Mouse (Mus musculus): ENCODE results near the gene Ccdc33. TPM values are rescaled to one million over a fixed set of nuclear protein-coding genes. Genes with fewer than 3 reads are reported as not detected.

Ccdc33 gene
- total RNA-seq, 1 experiment, result 0.13 TPM

GRCm38 (mm10) chr9:57999676-58000075, 118.9 kb downstream of the Ccdc33 start:
- no peaks in the 10 kb centered on the region for H3K9me3 ChIP-seq (ENCODE audit: control insufficient read depth, insufficient read depth, low read depth, low read length)
- H3K27ac ChIP-seq (ENCODE audit: insufficient read depth, low read depth, low read length, poor library complexity, severe bottlenecking), result no peak overlapping the region
- H3K4me3 ChIP-seq (ENCODE audit: insufficient read depth in 1 of 2, low read depth in 1 of 2, low read length in 2 of 2, poor library complexity in 1 of 2, severe bottlenecking in 1 of 2), result no peak overlapping the region
- H3K36me3 ChIP-seq (ENCODE audit: control insufficient read depth, insufficient read depth, low read length, poor library complexity, severe bottlenecking), result no peaks in the 10 kb centered on the region
- TF ChIP-seq MAFK (IDR thresholded peaks at IDR 0.05; ENCODE audit: insufficient read depth, low read depth, low read length), result no peak
- no peak for TF ChIP-seq HCFC1 (IDR thresholded peaks at IDR 0.05; ENCODE audit: borderline replicate concordance, insufficient read depth, low read length)
- no peak for TF ChIP-seq ZNF384 (IDR thresholded peaks at IDR 0.05; ENCODE audit: low read depth, low read length)
- TF ChIP-seq CHD2 (IDR thresholded peaks at IDR 0.05; ENCODE audit: low read depth, low read length), result no peak
- TF ChIP-seq ZC3H11A (IDR thresholded peaks at IDR 0.05; ENCODE audit: borderline replicate concordance, low read depth, low read length), result no peak
- no peak for DNase-seq (ENCODE audit: low read depth, low spot score)
- no peak overlapping the region for H3K9ac ChIP-seq (ENCODE audit: insufficient read depth, low read depth, low read length, poor library complexity, severe bottlenecking)
- peaks cover 0 to 9% of the 10 kb centered on the region in 2 experiments; a peak in 1 of 4 replicates for H3K4me1 ChIP-seq (ENCODE audit: control insufficient read depth in 2 of 2, insufficient read depth in 2 of 2, low read length in 2 of 2, poor library complexity in 1 of 2)
- in situ Hi-C loops (cut with MboI; ENCODE audit: low sequenced_read_pairs in 2 of 2, unreplicated experiment in 2 of 2), result loop anchor here in 1 of 2 experiments (5.0 to 10.0 kb wide), 2 partner anchors 62 to 135 kb away; no protein-coding TSS in a partner anchor

- peak overlapping the region in 1 of 2 experiments; percentile 67; a peak in 1 of 4 replicates for H3K4me3 ChIP-seq (ENCODE audit: insufficient read depth in 1 of 2, low read depth in 1 of 2, low read length in 2 of 2, poor library complexity in 1 of 2, severe bottlenecking in 1 of 2)
- no peak for DNase-seq (ENCODE audit: low read depth, low spot score)
- in situ Hi-C loops (cut with MboI; ENCODE audit: low sequenced_read_pairs in 2 of 2, unreplicated experiment in 2 of 2), result loop anchor here in 1 of 2 experiments (5.0 to 10.0 kb wide), 2 partner anchors 61 to 134 kb away; no protein-coding TSS in a partner anchor
These were observed 119.9 kb downstream of the Ccdc33 start for GRCm38 (mm10) chr9:57998685-57999084.

GRCm38 (mm10) chr9:57998032-57998659, 120.5 kb downstream of the Ccdc33 start:
- H3K36me3 ChIP-seq (ENCODE audit: control insufficient read depth, insufficient read depth, low read length, poor library complexity, severe bottlenecking), result no peaks in the 10 kb centered on the region
- no peak overlapping the region for H3K27ac ChIP-seq (ENCODE audit: insufficient read depth, low read depth, low read length, poor library complexity, severe bottlenecking)
- peaks cover 0 to 9% of the 10 kb centered on the region in 2 experiments; a peak in 1 of 4 replicates for H3K4me1 ChIP-seq (ENCODE audit: control insufficient read depth in 2 of 2, insufficient read depth in 2 of 2, low read length in 2 of 2, poor library complexity in 1 of 2)
- in situ Hi-C loops (cut with MboI; ENCODE audit: low sequenced_read_pairs in 2 of 2, unreplicated experiment in 2 of 2), result loop anchor here in 1 of 2 experiments (5.0 to 10.0 kb wide), 2 partner anchors 61 to 133 kb away; no protein-coding TSS in a partner anchor
- no peaks in the 10 kb centered on the region for H3K9me3 ChIP-seq (ENCODE audit: control insufficient read depth, insufficient read depth, low read depth, low read length)
- DNase-seq (ENCODE audit: low read depth, low spot score), result peak; percentile 83
- H3K9ac ChIP-seq (ENCODE audit: insufficient read depth, low read depth, low read length, poor library complexity, severe bottlenecking), result peak overlapping the region; percentile 42; the same call in 1 of the 2 replicates
- peak overlapping the region; percentile 54 to 67 for H3K4me3 ChIP-seq (ENCODE audit: insufficient read depth in 1 of 2, low read depth in 1 of 2, low read length in 2 of 2, poor library complexity in 1 of 2, severe bottlenecking in 1 of 2)
- TF ChIP-seq ZNF384 (IDR thresholded peaks at IDR 0.05; ENCODE audit: low read depth, low read length), result peak; percentile 83
- TF ChIP-seq HCFC1 (IDR thresholded peaks at IDR 0.05; ENCODE audit: borderline replicate concordance, insufficient read depth, low read length), result no peak
- TF ChIP-seq MAFK (IDR thresholded peaks at IDR 0.05; ENCODE audit: insufficient read depth, low read depth, low read length), result 0 out of 2 replicates have a peak, but pooled peaks have one; percentile 15
- TF ChIP-seq CHD2 (IDR thresholded peaks at IDR 0.05; ENCODE audit: low read depth, low read length), result no peak
- peak; percentile 92 for TF ChIP-seq ZC3H11A (IDR thresholded peaks at IDR 0.05; ENCODE audit: borderline replicate concordance, low read depth, low read length)

More at GRCm38 (mm10) chr9:57998685-57999084, 119.9 kb downstream of the Ccdc33 start:
- Histone ChIP-seq H3K4me1 (ENCODE audit: control insufficient read depth in 2 of 2, insufficient read depth in 2 of 2, low read length in 2 of 2, poor library complexity in 1 of 2) (peaks cover 0 to 9% of the 10 kb centered on the region in 2 experiments; a peak in 1 of 4 replicates), H3K36me3 (ENCODE audit: control insufficient read depth, insufficient read depth, low read length, poor library complexity, severe bottlenecking) (no peaks in the 10 kb centered on the region), H3K9me3 (ENCODE audit: control insufficient read depth, insufficient read depth, low read depth, low read length) (no peaks in the 10 kb centered on the region), H3K9ac (ENCODE audit: insufficient read depth, low read depth, low read length, poor library complexity, severe bottlenecking) (no peak overlapping the region), H3K27ac (ENCODE audit: insufficient read depth, low read depth, low read length, poor library complexity, severe bottlenecking) (no peak overlapping the region)
- TF ChIP-seq ZNF384 (IDR thresholded peaks at IDR 0.05; ENCODE audit: low read depth, low read length), result no peak
- no peak for TF ChIP-seq HCFC1 (IDR thresholded peaks at IDR 0.05; ENCODE audit: borderline replicate concordance, insufficient read depth, low read length)
- no peak for TF ChIP-seq CHD2 (IDR thresholded peaks at IDR 0.05; ENCODE audit: low read depth, low read length)
- no peak for TF ChIP-seq ZC3H11A (IDR thresholded peaks at IDR 0.05; ENCODE audit: borderline replicate concordance, low read depth, low read length)
- TF ChIP-seq MAFK (IDR thresholded peaks at IDR 0.05; ENCODE audit: insufficient read depth, low read depth, low read length), result no peak

GRCm38 (mm10) chr9:57997511-57998031, 121.1 kb downstream of the Ccdc33 start:
- no peak overlapping the region for H3K9ac ChIP-seq (ENCODE audit: insufficient read depth, low read depth, low read length, poor library complexity, severe bottlenecking)
- in situ Hi-C loops (cut with MboI; ENCODE audit: low sequenced_read_pairs in 2 of 2, unreplicated experiment in 2 of 2), result loop anchor here in 1 of 2 experiments (5.0 to 10.0 kb wide), 2 partner anchors 60 to 133 kb away; no protein-coding TSS in a partner anchor
- peak overlapping the region; percentile 54 to 67 for H3K4me3 ChIP-seq (ENCODE audit: insufficient read depth in 1 of 2, low read depth in 1 of 2, low read length in 2 of 2, poor library complexity in 1 of 2, severe bottlenecking in 1 of 2)
- no peaks in the 10 kb centered on the region for H3K36me3 ChIP-seq (ENCODE audit: control insufficient read depth, insufficient read depth, low read length, poor library complexity, severe bottlenecking)
- peaks cover 0 to 4% of the 10 kb centered on the region in 2 experiments; a peak in 1 of 4 replicates for H3K4me1 ChIP-seq (ENCODE audit: control insufficient read depth in 2 of 2, insufficient read depth in 2 of 2, low read length in 2 of 2, poor library complexity in 1 of 2)
- DNase-seq (ENCODE audit: low read depth, low spot score), result no peak
- no peak for TF ChIP-seq HCFC1 (IDR thresholded peaks at IDR 0.05; ENCODE audit: borderline replicate concordance, insufficient read depth, low read length)
- no peak for TF ChIP-seq ZC3H11A (IDR thresholded peaks at IDR 0.05; ENCODE audit: borderline replicate concordance, low read depth, low read length)
- TF ChIP-seq CHD2 (IDR thresholded peaks at IDR 0.05; ENCODE audit: low read depth, low read length), result no peak
- TF ChIP-seq MAFK (IDR thresholded peaks at IDR 0.05; ENCODE audit: insufficient read depth, low read depth, low read length), result no peak
- no peak for TF ChIP-seq ZNF384 (IDR thresholded peaks at IDR 0.05; ENCODE audit: low read depth, low read length)
- no peak overlapping the region for H3K27ac ChIP-seq (ENCODE audit: insufficient read depth, low read depth, low read length, poor library complexity, severe bottlenecking)
- no peaks in the 10 kb centered on the region for H3K9me3 ChIP-seq (ENCODE audit: control insufficient read depth, insufficient read depth, low read depth, low read length)
